Mouse (Mus musculus) heart, adult 8-10 months (tissue): ENCODE data around the gene Slc38a6. TPM values are rescaled to one million over a fixed set of nuclear protein-coding genes. Genes with fewer than 3 reads are reported as not detected.

Experiments used
- DNase-seq: peaks from one replicate; pipeline ENCODE4 v3.0.0; 2022; ENCODE audit warnings: low spot score
- total RNA-seq, 4 experiments: library from RNA; stranded (reverse); gene quantifications; 2 replicates each; pipeline ENCODE4 v1.2.4; 2022

Slc38a6 gene
- total RNA-seq, 4 experiments from 2014 or later = 3.2 to 5.8 (median 4.5) TPM

- no peak for DNase-seq
These were observed 70.1 kb downstream of the Slc38a6 start for GRCm38 (mm10) chr12:73356696-73357095.

DNA sequence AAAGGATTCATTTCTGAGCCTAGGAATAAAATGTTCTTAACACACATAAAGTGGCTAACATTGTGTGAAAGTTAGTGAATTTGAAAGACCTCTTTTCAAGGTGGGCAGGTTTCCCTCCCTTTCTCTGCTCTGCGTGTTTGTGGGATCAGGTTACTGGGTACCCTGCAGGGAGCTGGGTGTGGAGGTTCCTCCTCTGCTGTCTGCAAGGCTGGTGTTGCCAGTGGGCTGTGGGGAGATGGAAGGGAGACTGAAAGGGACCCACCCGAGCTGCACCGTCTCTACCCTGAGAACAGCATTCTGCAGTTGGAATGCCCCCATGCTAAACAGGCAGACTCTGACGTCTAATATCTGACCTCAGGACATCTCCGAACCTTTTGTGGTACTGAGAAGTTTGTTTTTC is 70.7 kb downstream of the Slc38a6 start:
- no peak for DNase-seq

DNA sequence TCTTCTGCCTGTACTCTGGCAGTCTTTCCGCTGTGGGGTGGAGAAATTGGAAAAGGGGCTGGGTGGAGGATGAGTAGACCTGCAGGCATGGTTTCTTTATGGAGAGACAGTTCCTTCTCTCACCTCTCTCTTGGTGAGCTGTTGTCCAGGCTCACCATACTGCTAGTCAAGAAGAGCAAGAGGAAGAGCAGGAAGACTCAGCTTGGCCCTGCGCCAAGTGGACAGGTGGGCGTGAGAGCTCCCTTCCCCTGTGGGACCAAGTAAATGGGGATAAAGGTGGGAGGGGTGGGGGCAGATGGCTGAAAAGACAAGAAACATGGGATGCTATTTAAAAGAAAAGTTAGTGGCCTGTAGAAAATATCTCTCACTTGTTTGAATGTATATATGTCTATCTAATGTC is 71.2 kb downstream of the Slc38a6 start:
- DNase-seq = no peak

DNA sequence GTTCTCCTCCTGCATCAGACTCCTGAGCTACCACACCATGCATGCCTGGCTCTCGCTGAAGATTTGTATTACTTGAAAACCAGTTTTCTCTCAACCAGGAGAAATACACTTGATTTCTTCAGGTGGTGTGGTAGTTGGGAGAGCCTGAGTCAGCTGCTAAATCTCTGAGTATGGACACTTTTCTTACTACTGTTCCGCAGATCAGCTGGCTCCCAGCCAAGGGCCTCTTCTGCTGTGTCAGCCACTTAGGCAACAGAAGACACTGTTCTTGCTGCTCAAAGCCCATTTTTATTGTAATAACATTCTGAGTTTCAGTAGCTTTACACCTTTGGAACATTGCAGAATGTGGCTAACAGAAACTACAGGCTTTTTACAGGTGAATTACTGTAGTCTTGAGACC is 72.1 kb downstream of the Slc38a6 start:
- DNase-seq = no peak

DNA sequence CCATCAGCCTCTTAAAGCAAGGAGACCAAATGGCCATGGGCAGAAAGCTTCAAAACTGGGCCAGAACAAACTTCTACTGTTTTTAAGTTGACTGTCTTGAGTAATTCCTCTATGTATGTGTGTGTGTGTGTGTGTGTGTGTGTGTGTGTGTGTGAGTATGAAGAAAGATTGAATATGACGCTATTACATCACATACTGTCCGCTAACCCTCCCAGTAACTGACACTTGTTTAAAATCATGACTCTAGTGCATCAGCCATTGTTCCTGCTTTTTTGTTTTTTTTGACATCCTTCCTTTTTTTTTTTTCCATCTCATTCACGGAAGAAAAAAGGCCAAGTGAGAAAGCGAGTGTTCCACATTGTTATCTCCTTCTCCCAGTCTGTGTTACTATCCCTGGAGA is 72.9 kb downstream of the Slc38a6 start:
- no peak for DNase-seq

DNA sequence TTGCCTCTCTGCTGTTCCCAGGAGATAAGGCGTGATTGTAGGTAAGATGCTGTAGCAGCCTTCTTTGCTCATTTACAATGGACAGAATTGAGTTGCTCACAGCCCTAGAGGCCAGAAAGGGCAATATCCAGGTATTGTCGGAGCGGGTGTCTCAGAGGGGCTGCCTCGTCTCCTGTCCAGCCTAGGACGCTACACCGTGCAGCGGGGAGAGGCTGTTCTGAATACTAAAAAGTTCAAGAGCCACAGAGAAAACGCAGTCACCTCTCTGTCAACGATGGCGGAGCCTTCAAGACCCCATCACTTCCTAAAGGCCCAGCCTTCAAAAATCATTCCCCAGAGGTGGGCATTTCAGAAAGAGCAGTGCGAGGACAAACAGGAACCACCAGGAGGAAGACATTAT is 74.6 kb downstream of the Slc38a6 start:
- DNase-seq = no peak

DNA sequence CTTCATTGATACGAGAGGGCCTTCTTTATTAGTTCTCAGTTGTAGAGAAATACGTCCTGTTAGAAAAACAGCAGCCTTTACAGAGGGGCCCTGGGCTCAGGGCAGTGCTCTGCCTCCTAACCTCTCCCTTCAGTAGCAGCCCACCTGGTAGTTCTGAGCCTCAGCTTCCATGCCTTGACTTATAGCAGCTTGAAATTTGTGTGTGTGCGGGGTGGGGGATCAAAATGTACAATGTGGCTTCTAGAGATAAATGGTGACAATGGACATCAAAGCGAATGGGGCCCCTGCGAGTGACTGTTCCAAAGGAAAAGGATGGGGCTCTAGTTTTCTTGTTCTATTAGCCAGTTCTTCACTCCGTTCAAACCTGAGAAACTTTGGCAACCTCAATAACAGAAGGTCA is 76.8 kb downstream of the Slc38a6 start:
- DNase-seq = no peak

GRCm38 (mm10) chr12:73363956-73364355 is 77.4 kb downstream of the Slc38a6 start:
- DNase-seq = no peak

DNA sequence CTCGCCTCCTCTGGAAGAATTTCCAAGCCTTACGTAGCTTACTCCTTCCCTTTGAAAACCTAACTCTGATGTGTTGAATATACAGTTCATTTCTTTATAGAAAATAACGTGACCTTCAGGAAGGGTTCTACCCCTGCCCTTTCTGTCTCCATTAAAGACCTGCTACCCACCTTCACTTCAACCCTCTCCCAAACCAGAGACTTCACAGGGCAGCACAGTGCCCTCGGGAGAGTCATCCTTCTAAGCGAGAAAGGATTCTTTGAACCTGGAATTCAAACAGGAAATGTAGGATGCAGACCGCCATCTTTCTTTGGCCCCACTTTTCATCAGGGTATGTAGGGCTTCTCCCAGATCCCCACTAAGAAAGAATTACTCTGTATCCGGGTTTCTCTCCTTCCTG is 80.0 kb downstream of the Slc38a6 start:
- DNase-seq = no peak

DNA sequence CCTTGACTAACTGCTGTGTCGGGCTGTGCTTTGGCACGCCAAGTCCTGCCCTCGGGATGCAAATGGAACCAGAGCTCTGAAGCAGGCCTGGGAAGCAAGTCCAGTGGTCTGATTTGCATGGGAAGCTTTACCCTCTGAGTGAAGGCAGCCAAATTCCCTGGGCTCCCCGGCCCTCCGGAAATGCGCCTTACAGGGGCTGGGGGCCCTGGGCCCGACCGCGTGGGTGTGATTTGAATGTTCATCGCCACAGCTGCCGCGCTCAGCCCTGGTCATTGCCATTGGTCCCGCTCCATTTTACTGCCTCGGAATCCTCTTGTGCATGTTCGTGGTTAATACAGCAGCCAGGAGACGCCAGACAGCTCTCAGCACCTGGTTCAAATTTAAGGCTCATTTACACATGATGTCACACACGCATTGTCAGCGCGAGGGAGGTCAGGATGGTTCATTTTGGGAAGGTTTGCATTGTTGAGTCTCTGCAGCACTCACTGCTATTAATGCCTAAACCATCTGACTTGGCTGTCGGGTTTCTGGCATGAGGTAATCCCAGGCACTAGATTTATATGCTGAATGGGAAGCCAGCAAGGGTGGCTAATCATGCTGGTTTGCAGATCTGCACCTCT is 81.0 kb downstream of the Slc38a6 start:
- no peak for DNase-seq

DNA sequence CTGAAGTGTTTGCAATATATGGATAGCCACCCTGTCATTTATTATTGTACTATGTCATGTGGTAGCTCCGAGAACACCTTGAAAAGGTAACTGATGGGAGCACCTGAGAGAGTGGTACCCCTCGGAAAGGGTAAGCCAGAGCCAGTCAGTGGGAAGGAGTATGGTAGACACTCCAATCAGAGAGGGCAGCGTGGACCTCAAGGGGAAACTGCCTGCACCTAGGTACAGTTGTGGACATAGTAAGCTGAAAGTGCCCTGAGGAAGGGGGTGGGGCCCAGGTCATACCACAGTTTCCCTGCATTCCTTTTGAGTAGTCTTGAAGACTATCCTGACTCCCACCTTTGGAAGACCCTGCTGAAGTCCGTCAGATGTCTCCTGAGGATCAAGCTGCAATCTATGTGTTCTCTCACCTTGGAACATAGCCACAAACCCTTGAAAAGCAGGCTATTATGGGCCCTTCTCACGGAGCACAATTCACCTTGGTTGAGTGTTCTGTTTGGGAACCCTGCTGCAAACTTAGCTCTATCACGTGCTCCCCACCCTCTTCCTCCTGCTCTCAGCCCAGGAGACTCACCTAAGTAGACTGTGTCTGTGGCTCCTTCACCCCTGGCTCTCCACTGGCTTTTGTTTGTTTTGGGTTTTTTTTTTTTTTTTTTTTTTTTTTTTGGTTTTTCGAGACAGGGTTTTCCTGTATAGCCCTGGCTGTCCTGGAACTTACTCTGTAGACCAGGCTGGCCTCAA is 82.5 kb downstream of the Slc38a6 start:
- no peak for DNase-seq

DNA sequence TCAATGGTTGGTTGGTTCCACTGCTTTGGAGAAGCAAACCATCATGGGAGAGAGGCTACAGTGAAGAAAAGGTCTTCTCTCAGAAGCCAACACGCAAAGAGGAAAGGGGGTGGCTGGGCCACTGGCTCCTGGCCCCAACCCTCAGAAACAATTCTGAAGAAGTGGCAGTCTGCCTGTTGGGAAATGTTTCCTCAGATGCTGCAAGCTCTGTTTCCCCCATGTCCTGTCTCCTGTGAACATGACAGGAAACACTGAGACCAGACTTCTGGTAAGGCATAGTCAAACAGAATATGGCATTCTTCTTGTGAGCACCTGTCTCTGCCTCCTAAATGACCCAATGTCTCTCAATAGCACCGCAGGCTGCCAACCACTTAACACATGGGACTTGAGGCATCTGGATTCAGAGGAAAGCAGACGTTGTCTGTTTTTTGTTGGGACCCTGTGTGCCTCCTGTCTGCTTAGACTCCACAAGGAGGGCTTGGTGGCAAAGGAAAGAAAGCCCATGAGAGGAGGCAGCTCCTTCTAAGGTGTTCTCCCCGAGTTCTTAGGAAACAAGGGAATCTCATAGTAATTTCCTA is 83.9 kb downstream of the Slc38a6 start:
- DNase-seq = no peak

DNA sequence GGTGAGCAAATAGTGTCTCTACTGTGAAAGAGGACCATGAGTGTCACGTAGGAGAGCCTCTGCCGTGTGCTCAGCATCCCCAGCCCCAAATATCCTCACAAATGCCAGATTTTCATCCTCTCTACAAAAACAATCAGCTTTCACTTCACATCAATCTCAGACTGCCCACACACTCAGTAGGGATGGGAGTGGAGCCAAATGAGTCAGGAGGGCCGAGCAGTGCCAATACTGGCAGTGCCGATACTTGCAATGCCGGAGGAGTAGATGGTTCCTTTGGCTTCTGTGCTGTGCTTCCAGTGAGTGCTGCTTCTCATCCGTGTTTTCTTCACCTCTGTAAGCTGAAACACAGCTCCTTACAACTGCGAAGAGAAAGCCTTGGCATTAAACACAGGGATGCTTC is 84.6 kb downstream of the Slc38a6 start:
- DNase-seq = no peak

- no peak for DNase-seq
These were observed 91.4 kb downstream of the Slc38a6 start for GRCm38 (mm10) chr12:73378026-73378425.

GRCm38 (mm10) chr12:73378724-73379355 is 92.3 kb downstream of the Slc38a6 start:
- no peak for DNase-seq

- DNase-seq = no peak
These were observed 94.2 kb downstream of the Slc38a6 start for GRCm38 (mm10) chr12:73380686-73381360.

DNA sequence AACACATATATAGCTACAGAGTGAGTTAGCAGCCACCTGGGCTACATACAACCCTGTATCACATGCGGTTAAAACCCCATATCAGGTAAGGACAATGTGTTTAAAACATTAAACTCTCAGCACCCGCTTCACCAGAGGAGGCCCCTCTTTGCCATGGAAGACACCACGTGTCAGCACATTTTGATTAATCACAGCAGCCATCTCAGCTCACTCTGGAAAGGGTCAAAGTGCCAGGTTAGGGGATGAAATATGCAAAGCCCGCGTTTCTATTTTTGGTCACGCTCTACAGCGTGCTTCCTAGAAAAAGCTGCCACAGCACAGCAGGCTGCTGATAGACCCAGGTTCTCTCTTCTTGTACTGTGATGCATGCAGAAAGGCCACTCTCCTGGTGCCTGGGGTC is 94.9 kb downstream of the Slc38a6 start:
- DNase-seq = no peak

DNA sequence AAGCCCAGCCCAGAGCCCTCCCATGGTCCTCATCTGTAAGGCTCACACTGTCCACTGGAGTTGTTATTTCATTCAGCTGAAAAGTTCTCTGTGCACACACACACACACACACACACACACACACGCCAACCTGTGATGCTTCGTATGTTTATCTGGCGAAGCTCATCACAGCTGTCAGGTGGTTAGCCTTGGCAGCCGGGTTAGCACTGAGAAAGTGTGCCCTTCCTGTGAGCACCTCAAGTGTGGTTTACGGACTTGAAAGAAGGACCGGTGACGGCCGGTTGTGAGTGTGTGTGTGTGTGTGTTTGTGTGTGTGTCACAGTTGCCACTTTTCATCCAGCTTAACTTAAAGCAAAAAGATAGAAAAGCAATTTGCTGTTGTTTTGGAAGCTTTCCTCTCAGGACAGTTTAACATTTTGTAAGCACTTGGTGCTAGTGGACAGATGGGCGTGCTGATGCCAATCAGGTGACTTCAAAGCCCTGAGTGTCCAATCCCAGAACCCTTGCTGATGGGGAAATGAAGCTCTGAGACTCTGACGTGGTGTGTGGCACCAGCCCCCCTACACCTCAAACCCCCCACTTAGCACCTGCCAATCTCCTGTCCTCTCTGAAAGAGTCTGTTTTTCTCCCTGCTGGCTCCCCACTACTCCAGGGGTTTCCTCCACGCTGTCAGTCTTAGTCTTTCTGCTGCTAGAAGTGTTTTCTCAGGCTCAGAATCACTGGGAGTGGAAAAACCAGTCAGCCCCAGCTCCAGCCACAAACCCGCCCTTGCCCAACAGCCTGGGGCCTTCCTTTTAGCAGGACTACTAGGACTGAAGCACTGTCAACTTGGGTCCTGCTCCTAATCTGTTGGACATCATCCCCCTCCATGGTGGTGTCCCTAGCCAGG is 96.0 kb downstream of the Slc38a6 start:
- DNase-seq = no peak

GRCm38 (mm10) chr12:73383179-73383510 is 96.6 kb downstream of the Slc38a6 start:
- DNase-seq = no peak

GRCm38 (mm10) chr12:73383861-73384260 is 97.3 kb downstream of the Slc38a6 start:
- no peak for DNase-seq

GRCm38 (mm10) chr12:73384747-73385146 is 98.2 kb downstream of the Slc38a6 start:
- DNase-seq = no peak
